Mouse (Mus musculus): Measurements from ENCODE around the gene Spint2. TPM values are rescaled to one million over a fixed set of nuclear protein-coding genes. Genes with fewer than 3 reads are reported as not detected.
A peak's percentile ranks its signal among the peaks of the same experiment; 100 is the strongest.

Gene Spint2
- total RNA-seq, 1 experiment, result 202 TPM

DNA sequence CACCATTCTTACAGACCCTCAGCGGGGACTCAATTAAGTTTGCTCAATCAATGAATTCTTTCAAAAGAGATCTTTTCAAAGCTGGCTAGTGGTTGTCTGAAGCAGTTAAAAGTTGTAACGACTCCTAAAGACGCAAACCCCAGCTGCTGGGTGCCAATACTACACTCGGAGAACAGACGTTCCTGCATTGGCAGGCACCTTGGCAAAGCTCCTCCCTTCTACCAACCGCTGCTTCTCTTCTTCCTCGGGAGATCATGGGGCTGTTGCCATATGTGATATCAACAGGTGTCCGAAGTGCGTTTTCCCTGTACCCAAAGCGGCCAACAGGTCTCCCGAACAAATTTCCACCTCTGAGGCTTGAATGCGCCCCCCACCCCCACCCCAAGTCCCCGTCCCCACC is 911 bp downstream of the Spint2 start:
- peak overlapping the region; percentile 49; the same call in 1 of the 2 replicates for H3K27ac ChIP-seq (ENCODE audit: insufficient read depth, low read depth, low read length, poor library complexity, severe bottlenecking)
- DNase-seq (ENCODE audit: low read depth, low spot score), result no peak
- H3K9me3 ChIP-seq (ENCODE audit: control insufficient read depth, insufficient read depth, low read depth, low read length), result no peaks in the 10 kb centered on the region
- peaks cover 10% of the 10 kb centered on the region; the same call in 1 of the 2 replicates for H3K36me3 ChIP-seq (ENCODE audit: control insufficient read depth, insufficient read depth, low read length, poor library complexity, severe bottlenecking)
- peak overlapping the region; percentile 85 to 92 for H3K4me3 ChIP-seq (ENCODE audit: insufficient read depth in 1 of 2, low read depth in 1 of 2, low read length in 2 of 2, poor library complexity in 1 of 2, severe bottlenecking in 1 of 2)
- in situ Hi-C loops (cut with MboI; ENCODE audit: low sequenced_read_pairs in 2 of 2, unreplicated experiment in 2 of 2), result no loop called here
- H3K9ac ChIP-seq (ENCODE audit: insufficient read depth, low read depth, low read length, poor library complexity, severe bottlenecking), result peak overlapping the region; percentile 98
- TF ChIP-seq MAFK (IDR thresholded peaks at IDR 0.05; ENCODE audit: insufficient read depth, low read depth, low read length), result no peak
- no peak for TF ChIP-seq ZNF384 (IDR thresholded peaks at IDR 0.05; ENCODE audit: low read depth, low read length)
- TF ChIP-seq HCFC1 (IDR thresholded peaks at IDR 0.05; ENCODE audit: borderline replicate concordance, insufficient read depth, low read length), result no peak
- TF ChIP-seq CHD2 (IDR thresholded peaks at IDR 0.05; ENCODE audit: low read depth, low read length), result no peak
- TF ChIP-seq ZC3H11A (IDR thresholded peaks at IDR 0.05; ENCODE audit: borderline replicate concordance, low read depth, low read length), result no peak
- peaks cover 3 to 18% of the 10 kb centered on the region in 2 experiments; a peak in 1 of 4 replicates for H3K4me1 ChIP-seq (ENCODE audit: control insufficient read depth in 2 of 2, insufficient read depth in 2 of 2, low read length in 2 of 2, poor library complexity in 1 of 2)

DNA sequence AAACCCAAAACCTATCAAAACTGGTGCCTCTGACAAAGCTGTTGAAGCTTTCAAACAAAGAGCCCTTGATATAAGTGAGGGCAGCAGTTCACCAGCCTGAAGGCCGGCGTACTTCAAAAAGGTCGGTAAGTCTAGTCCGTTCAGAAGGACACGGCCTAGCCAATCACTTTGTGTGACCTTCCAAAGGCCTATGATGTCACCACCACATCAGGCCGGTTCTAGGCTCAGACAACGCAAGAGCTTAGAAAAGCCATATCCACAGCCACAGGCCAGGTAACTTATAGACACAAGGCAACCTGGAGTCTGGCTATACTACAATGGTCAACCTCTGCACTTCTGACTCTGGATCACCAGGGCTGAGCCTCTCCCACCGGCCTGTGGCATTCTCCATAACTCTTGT is 1.8 kb downstream of the Spint2 start:
- in situ Hi-C loops (cut with MboI; ENCODE audit: low sequenced_read_pairs in 2 of 2, unreplicated experiment in 2 of 2), result no loop called here

DNA sequence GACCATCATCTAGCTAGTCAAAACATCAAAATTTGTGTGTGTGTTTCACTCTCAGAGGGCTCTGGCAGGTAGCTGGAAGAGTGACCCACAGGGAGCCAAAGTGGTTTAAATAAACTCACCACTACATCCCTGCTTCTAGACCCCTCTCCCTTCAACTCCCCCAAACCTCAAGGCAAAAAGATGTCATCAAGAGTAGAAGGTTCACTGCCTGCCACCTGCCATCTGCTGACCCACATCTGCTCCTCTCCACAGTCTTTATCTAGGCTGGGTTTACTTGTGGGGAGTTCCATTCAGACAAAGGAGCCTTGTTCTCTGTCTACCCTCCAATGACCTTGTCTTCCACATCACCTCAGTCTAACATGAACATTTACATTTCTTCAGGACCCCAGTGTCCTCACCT is 2.5 kb downstream of the Spint2 start:
- peaks cover 11% of the 10 kb centered on the region; the same call in 1 of the 2 replicates for H3K36me3 ChIP-seq (ENCODE audit: control insufficient read depth, insufficient read depth, low read length, poor library complexity, severe bottlenecking)
- no peaks in the 10 kb centered on the region for H3K9me3 ChIP-seq (ENCODE audit: control insufficient read depth, insufficient read depth, low read depth, low read length)
- H3K4me1 ChIP-seq (ENCODE audit: control insufficient read depth in 2 of 2, insufficient read depth in 2 of 2, low read length in 2 of 2, poor library complexity in 1 of 2), result peaks cover 3 to 18% of the 10 kb centered on the region in 2 experiments; a peak in 1 of 4 replicates
- DNase-seq (ENCODE audit: low read depth, low spot score), result no peak
- TF ChIP-seq CHD2 (IDR thresholded peaks at IDR 0.05; ENCODE audit: low read depth, low read length) (no peak), HCFC1 (IDR thresholded peaks at IDR 0.05; ENCODE audit: borderline replicate concordance, insufficient read depth, low read length) (no peak), MAFK (IDR thresholded peaks at IDR 0.05; ENCODE audit: insufficient read depth, low read depth, low read length) (no peak), ZNF384 (IDR thresholded peaks at IDR 0.05; ENCODE audit: low read depth, low read length) (no peak), ZC3H11A (IDR thresholded peaks at IDR 0.05; ENCODE audit: borderline replicate concordance, low read depth, low read length) (no peak)
- in situ Hi-C loops (cut with MboI; ENCODE audit: low sequenced_read_pairs in 2 of 2, unreplicated experiment in 2 of 2), result no loop called here
- no peak overlapping the region for H3K27ac ChIP-seq (ENCODE audit: insufficient read depth, low read depth, low read length, poor library complexity, severe bottlenecking)
- no peak overlapping the region for H3K4me3 ChIP-seq (ENCODE audit: insufficient read depth in 1 of 2, low read depth in 1 of 2, low read length in 2 of 2, poor library complexity in 1 of 2, severe bottlenecking in 1 of 2)
- H3K9ac ChIP-seq (ENCODE audit: insufficient read depth, low read depth, low read length, poor library complexity, severe bottlenecking), result no peak overlapping the region

More for the DNA sequence above, 1.8 kb downstream of the Spint2 start:
- peaks cover 3 to 18% of the 10 kb centered on the region in 2 experiments; a peak in 1 of 4 replicates for H3K4me1 ChIP-seq (ENCODE audit: control insufficient read depth in 2 of 2, insufficient read depth in 2 of 2, low read length in 2 of 2, poor library complexity in 1 of 2)
- peak overlapping the region; percentile 85 to 92 for H3K4me3 ChIP-seq (ENCODE audit: insufficient read depth in 1 of 2, low read depth in 1 of 2, low read length in 2 of 2, poor library complexity in 1 of 2, severe bottlenecking in 1 of 2)
- H3K9me3 ChIP-seq (ENCODE audit: control insufficient read depth, insufficient read depth, low read depth, low read length), result no peaks in the 10 kb centered on the region
- no peak for TF ChIP-seq ZC3H11A (IDR thresholded peaks at IDR 0.05; ENCODE audit: borderline replicate concordance, low read depth, low read length)
- no peak for TF ChIP-seq HCFC1 (IDR thresholded peaks at IDR 0.05; ENCODE audit: borderline replicate concordance, insufficient read depth, low read length)
- TF ChIP-seq CHD2 (IDR thresholded peaks at IDR 0.05; ENCODE audit: low read depth, low read length), result no peak
- no peak for TF ChIP-seq MAFK (IDR thresholded peaks at IDR 0.05; ENCODE audit: insufficient read depth, low read depth, low read length)
- no peak for TF ChIP-seq ZNF384 (IDR thresholded peaks at IDR 0.05; ENCODE audit: low read depth, low read length)
- no peak overlapping the region for H3K27ac ChIP-seq (ENCODE audit: insufficient read depth, low read depth, low read length, poor library complexity, severe bottlenecking)
- H3K36me3 ChIP-seq (ENCODE audit: control insufficient read depth, insufficient read depth, low read length, poor library complexity, severe bottlenecking), result peaks cover 10% of the 10 kb centered on the region; the same call in 1 of the 2 replicates
- peak overlapping the region; percentile 98 for H3K9ac ChIP-seq (ENCODE audit: insufficient read depth, low read depth, low read length, poor library complexity, severe bottlenecking)
- no peak for DNase-seq (ENCODE audit: low read depth, low spot score)

DNA sequence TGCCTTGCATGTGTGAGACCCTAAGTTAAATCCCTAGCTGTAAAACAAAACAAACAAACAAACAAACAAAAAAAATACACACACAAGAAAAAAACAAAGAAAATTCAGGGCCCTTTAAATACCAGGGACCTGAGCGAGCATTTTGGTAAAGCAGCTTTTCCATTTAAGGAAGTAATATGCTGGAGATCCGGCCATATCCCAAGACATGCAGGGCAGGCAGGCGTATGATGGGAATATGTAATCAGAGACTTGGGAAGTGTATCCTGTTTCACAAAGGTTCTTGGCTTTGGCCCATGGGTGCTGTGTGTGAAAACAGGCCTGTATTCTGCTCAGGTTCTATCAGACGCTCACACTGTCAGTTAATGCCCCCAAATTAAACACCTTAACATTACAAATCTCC is 4.2 kb downstream of the Spint2 start:
- in situ Hi-C loops (cut with MboI; ENCODE audit: low sequenced_read_pairs in 2 of 2, unreplicated experiment in 2 of 2), result no loop called here
- Histone ChIP-seq H3K4me3 (ENCODE audit: insufficient read depth in 1 of 2, low read depth in 1 of 2, low read length in 2 of 2, poor library complexity in 1 of 2, severe bottlenecking in 1 of 2) (no peak overlapping the region), H3K4me1 (ENCODE audit: control insufficient read depth in 2 of 2, insufficient read depth in 2 of 2, low read length in 2 of 2, poor library complexity in 1 of 2) (peaks cover 3 to 20% of the 10 kb centered on the region in 2 experiments; a peak in 1 of 4 replicates), H3K9ac (ENCODE audit: insufficient read depth, low read depth, low read length, poor library complexity, severe bottlenecking) (no peak overlapping the region), H3K27ac (ENCODE audit: insufficient read depth, low read depth, low read length, poor library complexity, severe bottlenecking) (no peak overlapping the region), H3K9me3 (ENCODE audit: control insufficient read depth, insufficient read depth, low read depth, low read length) (no peaks in the 10 kb centered on the region), H3K36me3 (ENCODE audit: control insufficient read depth, insufficient read depth, low read length, poor library complexity, severe bottlenecking) (peaks cover 12% of the 10 kb centered on the region; the same call in 1 of the 2 replicates)
- TF ChIP-seq HCFC1 (IDR thresholded peaks at IDR 0.05; ENCODE audit: borderline replicate concordance, insufficient read depth, low read length) (no peak), CHD2 (IDR thresholded peaks at IDR 0.05; ENCODE audit: low read depth, low read length) (no peak), ZNF384 (IDR thresholded peaks at IDR 0.05; ENCODE audit: low read depth, low read length) (no peak), ZC3H11A (IDR thresholded peaks at IDR 0.05; ENCODE audit: borderline replicate concordance, low read depth, low read length) (no peak), MAFK (IDR thresholded peaks at IDR 0.05; ENCODE audit: insufficient read depth, low read depth, low read length) (no peak)
- no peak for DNase-seq (ENCODE audit: low read depth, low spot score)

Measured in ES-E14 (cell line).